Mouse (Mus musculus) lung, adult 2 months (tissue): ENCODE measurements around the gene Qrich2.

Experiments
- CTCF ChIP-seq: fragments of 200-500 bp; IDR thresholded peaks from 2 replicates; pipeline ENCODE4 v1.5.1; 2011; ENCODE audit warnings: mild to moderate bottlenecking, low read length, control low read depth; ENCODE audit not compliant: insufficient read depth
- POLR2A ChIP-seq: fragments of 200-500 bp; IDR thresholded peaks from 2 replicates; pipeline ENCODE4 v1.6.1; 2011; ENCODE audit warnings: low read depth, mild to moderate bottlenecking, control low read depth, low read length, borderline replicate concordance; ENCODE audit errors: extremely low read depth

DNA sequence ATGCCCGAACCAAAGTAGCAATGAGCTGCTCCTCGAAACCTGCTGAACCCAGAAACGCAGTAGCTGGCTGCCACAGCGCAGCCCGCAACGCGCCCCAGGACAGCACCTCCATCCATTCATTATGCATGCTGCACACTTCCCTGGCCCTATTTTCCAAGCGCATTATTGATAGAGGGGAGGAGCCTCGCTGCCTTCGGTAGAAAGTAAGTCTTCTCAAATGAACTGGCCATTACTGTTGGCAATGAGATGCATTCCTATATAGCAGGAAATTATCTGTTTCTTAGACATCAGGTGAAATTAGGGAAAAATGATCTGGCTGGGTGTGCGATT, 67.7 kb downstream of the Qrich2 start:
- no peak for TF ChIP-seq CTCF
- TF ChIP-seq POLR2A = no peak
